Mouse (Mus musculus) gastrocnemius, adult 2 months (tissue): Measurements from ENCODE around the gene Gm12216. TPM values are rescaled to one million over a fixed set of nuclear protein-coding genes. Genes with fewer than 3 reads are reported as not detected.

Experiments used
- DNase-seq: peaks from one replicate; pipeline ENCODE4 v3.0.0; 2022
- H3K27ac ChIP-seq: fragments of 200-600 bp; 2 replicates; pipeline ENCODE4 v1.8.1; 2022; ENCODE audit warnings: mild to moderate bottlenecking
- H3K4me3 ChIP-seq: fragments of 200-600 bp; 2 replicates; pipeline ENCODE4 v1.8.1; 2022; ENCODE audit warnings: mild to moderate bottlenecking, moderate library complexity
- CTCF ChIP-seq: fragments of 200-600 bp; IDR thresholded peaks from 2 replicates; pipeline ENCODE4 v1.8.1; 2022; ENCODE audit warnings: antibody characterized with exemption, mild to moderate bottlenecking, moderate library complexity
- intact Hi-C: fragments of 180-260 bp; cut with DNase I; formaldehyde crosslinking; loops from one replicate; pipeline ENCODE4 v1.15.1; 2025
- total RNA-seq, 2 experiments: library from RNA; stranded (reverse); gene quantifications; 2 replicates each; pipeline ENCODE4 v1.2.3; 2021

Gene Gm12216
- total RNA-seq, 2 experiments from 2014 or later: 0.87 to 1.4 TPM

GRCm38 (mm10) chr11:53839147-53839546 is 19.9 kb downstream of the Gm12216 start:
- peak overlapping the region; percentile 6; the same call in 1 of the 2 replicates for H3K27ac ChIP-seq
- intact Hi-C loops: no loop called here
- no peak overlapping the region for H3K4me3 ChIP-seq
- no peak for DNase-seq
- TF ChIP-seq CTCF: no peak

DNA sequence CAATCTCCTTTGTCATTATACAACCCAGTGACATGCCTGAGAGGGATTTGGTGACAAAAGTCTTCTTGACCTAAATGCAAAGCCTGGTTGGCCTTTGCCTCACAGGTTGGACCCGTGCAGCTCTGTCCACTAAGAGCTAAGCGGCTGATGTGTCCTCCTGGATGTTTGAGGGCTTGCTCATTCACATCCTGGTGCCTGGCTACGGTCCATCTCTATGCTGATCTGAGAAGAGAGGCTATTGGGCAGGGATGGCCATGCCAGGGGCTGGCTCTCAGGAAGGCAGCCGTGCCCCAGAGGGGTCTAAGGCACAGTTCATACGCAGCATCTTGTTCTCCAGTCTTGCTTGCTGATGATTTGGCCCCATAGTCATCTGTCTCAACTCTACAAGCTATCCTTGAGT is 21.3 kb downstream of the Gm12216 start:
- no peak overlapping the region for H3K4me3 ChIP-seq
- no peak overlapping the region for H3K27ac ChIP-seq
- intact Hi-C loops: no loop called here
- TF ChIP-seq CTCF: no peak
- DNase-seq: no peak

GRCm38 (mm10) chr11:53835379-53836010 is 23.6 kb downstream of the Gm12216 start:
- no peak for TF ChIP-seq CTCF
- DNase-seq: no peak
- Histone ChIP-seq H3K4me3 (no peak overlapping the region), H3K27ac (no peak overlapping the region)
- intact Hi-C loops: no loop called here

- DNase-seq: peak; percentile 5
- H3K27ac ChIP-seq: no peak overlapping the region
- H3K4me3 ChIP-seq: no peak overlapping the region
- intact Hi-C loops: no loop called here
- TF ChIP-seq CTCF: no peak
Measured at GRCm38 (mm10) chr11:53825409-53825808, 33.6 kb downstream of the Gm12216 start.

DNA sequence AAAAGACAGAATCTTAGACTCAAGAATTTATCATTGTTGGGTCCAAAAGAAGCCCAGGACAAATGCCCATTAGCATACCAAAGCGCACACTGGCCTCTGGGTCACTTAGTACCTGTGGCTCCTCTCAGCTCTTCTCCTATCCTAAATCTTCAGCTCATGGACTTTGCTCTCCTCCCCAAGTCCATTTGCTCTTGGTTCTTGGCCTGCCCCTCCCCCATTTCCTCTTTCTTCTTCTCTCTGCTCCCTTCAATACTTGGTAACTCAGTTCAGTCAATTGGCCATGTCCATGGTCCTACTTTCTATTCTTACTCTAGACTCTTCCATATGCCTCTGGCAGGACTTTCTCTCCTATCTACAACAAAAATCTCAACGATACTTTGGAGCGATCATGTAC is 37.1 kb downstream of the Gm12216 start:
- intact Hi-C loops: no loop called here
- TF ChIP-seq CTCF: no peak
- H3K4me3 ChIP-seq: no peak overlapping the region
- no peak overlapping the region; the same call in 1 of the 2 replicates for H3K27ac ChIP-seq
- DNase-seq: no peak

- no peak overlapping the region; the same call in 1 of the 2 replicates for H3K27ac ChIP-seq
- intact Hi-C loops: no loop called here
- no peak overlapping the region for H3K4me3 ChIP-seq
- no peak; the same call in 1 of the 2 replicates for TF ChIP-seq CTCF
- peak; percentile 55 for DNase-seq
Measured at GRCm38 (mm10) chr11:53821230-53821944, 37.7 kb downstream of the Gm12216 start.

DNA sequence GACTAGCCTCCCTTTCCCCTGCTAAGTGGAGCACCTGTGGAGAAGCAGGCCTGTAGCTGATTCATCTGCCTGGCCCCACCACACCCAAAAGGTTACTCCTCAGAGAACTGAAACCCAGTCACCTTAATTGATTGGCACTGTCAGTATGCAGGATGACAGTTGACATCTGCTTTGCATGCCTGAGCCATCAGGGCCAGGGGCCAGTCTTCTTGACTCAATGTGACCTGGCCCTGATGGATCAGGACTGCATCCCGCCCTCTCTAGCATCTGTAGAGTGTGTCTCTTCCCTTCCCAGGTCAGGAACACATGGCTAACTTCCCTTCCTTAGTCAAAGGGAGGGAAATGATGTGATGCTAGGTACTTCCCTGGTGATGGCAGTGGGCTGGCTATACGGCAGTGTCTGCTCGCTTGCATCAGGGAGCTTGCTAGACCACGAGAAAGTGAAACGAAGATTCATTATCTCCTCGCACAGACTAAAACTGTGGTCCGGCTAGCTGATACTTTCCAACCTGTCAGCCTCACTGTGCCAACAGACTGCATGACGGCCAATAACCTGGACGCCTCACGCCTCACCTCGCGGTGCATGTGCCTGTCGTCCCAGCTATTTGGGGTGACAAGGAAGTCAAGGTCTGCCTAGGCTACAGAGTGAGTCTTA is 38.4 kb downstream of the Gm12216 start:
- peak; percentile 14 for DNase-seq
- no peak overlapping the region for H3K4me3 ChIP-seq
- intact Hi-C loops: no loop called here
- no peak for TF ChIP-seq CTCF
- no peak overlapping the region for H3K27ac ChIP-seq

DNA sequence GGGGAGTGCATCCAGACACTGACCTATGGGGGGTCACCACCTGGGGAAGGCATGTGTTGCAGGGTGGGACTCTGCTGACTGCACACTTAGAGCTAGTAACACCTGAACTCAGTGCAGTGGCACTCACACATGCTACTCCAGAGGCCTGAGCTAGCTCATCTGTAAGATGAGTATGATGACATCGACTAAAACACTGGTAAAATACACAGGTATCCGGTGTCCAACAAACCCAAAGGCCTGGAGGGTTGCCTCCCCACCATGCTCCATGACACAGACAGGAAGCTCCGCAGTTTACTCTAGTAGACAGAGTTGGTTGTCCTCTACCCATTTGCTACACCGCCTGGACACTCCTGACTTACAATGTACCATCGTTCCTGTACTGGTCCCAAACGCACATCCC is 39.5 kb downstream of the Gm12216 start:
- no peak overlapping the region for H3K4me3 ChIP-seq
- DNase-seq: no peak
- TF ChIP-seq CTCF: no peak
- intact Hi-C loops: loop anchor here (5.0 kb wide), 1 partner anchor 37 kb away; no protein-coding TSS in a partner anchor
- H3K27ac ChIP-seq: no peak overlapping the region

DNA sequence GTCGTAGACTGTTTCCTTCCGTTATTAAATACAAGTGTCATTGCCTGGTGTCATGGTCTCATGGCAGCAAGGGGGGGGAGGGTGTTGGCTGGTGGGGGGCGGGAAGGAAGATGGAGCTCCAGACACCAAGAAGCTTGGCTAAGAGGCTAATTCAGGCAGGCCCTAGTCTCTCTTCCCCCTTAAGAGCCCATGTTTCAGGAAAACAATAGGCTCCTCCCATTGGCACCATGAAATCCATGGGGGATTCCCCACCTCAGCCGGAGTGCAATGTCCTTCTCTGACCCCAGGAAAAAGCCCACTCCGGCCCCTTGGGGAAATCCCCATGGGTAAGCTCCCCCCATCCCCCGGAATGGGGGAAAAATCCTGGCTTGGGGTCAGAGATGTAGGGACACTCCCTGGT is 40.3 kb downstream of the Gm12216 start:
- peak; percentile 48 for DNase-seq
- Histone ChIP-seq H3K4me3 (no peak overlapping the region), H3K27ac (peak overlapping the region; percentile 74)
- intact Hi-C loops: loop anchor here (5.0 kb wide), 1 partner anchor 36 kb away; no protein-coding TSS in a partner anchor
- no peak for TF ChIP-seq CTCF

- TF ChIP-seq CTCF: no peak
- Histone ChIP-seq H3K27ac (no peak overlapping the region), H3K4me3 (no peak overlapping the region)
- no peak for DNase-seq
- intact Hi-C loops: loop anchor here (5.0 kb wide), 1 partner anchor 35 kb away; no protein-coding TSS in a partner anchor
Measured at GRCm38 (mm10) chr11:53816841-53817375, 42.1 kb downstream of the Gm12216 start.

GRCm38 (mm10) chr11:53814810-53815209 is 44.2 kb downstream of the Gm12216 start:
- no peak for DNase-seq
- intact Hi-C loops: loop anchor here (5.0 kb wide), 1 partner anchor 33 kb away; no protein-coding TSS in a partner anchor
- Histone ChIP-seq H3K4me3 (no peak overlapping the region), H3K27ac (no peak overlapping the region)
- no peak for TF ChIP-seq CTCF

GRCm38 (mm10) chr11:53813001-53813868 is 45.8 kb downstream of the Gm12216 start:
- Histone ChIP-seq H3K27ac (peak overlapping the region; percentile 76), H3K4me3 (peak overlapping the region; percentile 19; the same call in 1 of the 2 replicates)
- intact Hi-C loops: no loop called here
- no peak; the same call in 1 of the 2 replicates for TF ChIP-seq CTCF
- DNase-seq: peak; percentile 69
